Mouse (Mus musculus) R1 (cell line): ENCODE results near the gene Erich3.
A peak's percentile ranks its signal among the peaks of the same experiment; 100 is the strongest.

Source experiments
- DNase-seq: peaks from one replicate; pipeline ENCODE4 v3.0.0-alpha.2; 2018; ENCODE audit warnings: low read depth, low spot score

Erich3 gene

GRCm38 (mm10) chr3:154663545-154663944, at the start of gene Erich3:
Gene Erich3, plus strand, starts transcription at chr3:154663859.
- DNase-seq: no peak

GRCm38 (mm10) chr3:154614771-154615170, 48.9 kb upstream of the Erich3 start:
- DNase-seq: no peak

GRCm38 (mm10) chr3:154615304-154615703, 48.4 kb upstream of the Erich3 start:
- DNase-seq: no peak

DNA sequence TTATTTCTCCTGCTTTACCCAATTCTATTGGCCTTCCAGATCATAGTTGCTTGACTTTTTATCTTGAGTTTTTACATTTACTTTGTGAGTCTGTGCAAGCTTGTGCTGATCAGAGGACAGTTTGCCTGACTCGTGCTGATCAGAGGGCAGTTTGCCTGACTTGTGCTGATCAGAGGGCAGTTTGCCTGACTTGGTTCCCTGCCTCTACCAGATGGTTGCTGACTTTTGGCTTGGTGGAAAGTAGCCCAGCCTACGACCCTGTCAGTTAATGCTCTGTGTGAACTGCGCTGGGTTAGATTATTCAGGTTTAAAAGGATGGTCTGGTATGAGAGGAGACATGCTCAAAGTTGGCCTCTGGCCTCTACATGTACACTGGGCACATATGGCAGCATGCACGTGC, 47.6 kb upstream of the Erich3 start:
- DNase-seq: no peak

GRCm38 (mm10) chr3:154628284-154628683, 35.4 kb upstream of the Erich3 start:
- no peak for DNase-seq

DNA sequence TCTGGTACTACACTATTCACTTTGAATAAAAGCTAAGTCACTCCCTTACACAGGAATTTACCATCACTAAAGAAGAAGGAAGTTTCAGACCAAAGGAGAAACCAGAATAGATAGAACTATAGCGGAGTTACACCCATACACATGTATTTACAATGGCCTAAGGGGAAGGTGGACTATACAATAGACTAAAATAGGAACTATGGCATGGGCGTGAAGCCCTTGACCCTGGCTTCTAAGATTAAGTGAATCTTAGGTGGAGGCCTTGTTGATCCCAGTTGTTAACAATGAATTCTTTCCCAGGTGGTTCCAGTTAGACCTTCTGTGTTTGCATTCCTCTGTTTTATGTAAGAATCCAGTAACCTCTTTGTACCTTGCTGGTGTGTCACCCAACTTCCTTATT, 32.4 kb upstream of the Erich3 start:
- peak; percentile 65 for DNase-seq

DNA sequence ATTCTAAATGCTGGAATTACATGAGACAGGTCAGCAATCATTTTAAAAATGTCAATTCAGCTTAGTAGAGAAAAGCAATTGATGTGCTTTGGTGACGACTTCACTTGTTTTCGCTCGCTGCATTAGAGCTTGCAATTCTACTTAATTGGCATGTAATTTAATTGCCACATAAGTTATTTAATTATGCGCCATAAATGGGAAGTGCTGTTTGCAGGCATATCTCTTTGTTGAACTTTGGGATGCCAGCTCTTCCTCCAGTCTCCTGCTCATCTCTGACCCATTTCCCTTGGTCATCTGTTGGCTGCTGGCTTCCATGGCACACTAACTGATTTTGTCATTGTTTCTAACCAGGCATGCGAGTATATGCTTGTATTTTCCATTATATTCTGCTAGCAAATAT, 30.6 kb upstream of the Erich3 start:
- DNase-seq: no peak

- DNase-seq: peak; percentile 56
Observed at GRCm38 (mm10) chr3:154646638-154647442, 16.8 kb upstream of the Erich3 start.

DNA sequence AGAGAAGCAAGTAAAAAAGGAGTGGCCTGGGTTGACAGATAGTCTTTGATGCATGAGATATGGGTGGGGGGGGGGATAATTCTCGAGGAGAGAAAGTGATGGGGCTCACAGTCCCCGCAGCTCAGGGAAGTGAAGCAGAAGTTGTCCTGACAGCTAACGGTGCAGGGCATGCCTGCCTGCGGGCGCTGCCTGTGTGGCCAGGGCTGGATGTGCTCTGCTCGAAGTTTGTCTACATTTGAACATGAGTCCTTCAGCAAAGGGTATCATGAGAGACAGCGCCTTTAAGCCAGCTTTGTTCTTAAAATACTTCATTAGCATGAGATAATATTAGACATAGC, 16.2 kb upstream of the Erich3 start:
- DNase-seq: no peak

DNA sequence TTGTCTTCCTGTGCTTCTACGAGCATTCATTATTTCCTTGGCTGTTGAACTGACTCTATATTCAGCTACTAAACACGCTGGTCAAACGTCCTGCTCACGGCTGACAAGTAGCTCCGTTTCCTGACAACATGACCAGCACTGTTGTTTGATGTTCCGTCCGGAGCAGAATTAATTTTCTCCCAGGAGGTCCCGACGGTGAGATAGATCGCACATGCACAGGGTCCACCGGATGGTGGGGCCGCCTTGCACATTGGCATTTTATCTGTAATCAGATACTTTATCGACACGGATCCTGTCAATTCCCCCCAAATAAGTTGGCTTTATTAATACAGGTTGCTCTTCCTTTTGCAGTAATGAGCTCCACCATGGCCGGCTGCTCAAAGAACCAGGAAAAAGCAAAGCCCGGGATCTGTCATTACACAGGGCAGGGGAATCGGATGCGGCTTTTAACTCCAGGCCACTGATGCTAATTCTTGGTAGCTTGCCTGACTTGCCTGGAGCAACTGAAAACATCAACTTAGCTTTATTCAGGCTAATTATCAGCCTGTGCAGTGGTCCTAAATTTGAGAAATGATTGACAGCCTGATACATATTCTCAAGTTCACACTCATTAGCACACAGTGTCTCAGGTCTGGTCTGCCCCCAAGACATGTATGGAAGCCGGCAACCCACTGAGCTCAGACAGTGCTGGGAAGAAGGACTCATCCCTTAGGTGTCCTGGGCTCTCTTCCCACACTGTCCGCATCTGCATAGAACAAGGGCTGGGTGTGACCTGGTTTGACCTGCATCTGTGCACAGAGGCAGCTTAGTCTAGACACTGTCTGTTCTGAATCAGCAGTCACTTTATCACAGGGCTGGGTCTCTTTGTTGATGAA, 14.0 kb upstream of the Erich3 start:
- no peak for DNase-seq

GRCm38 (mm10) chr3:154651192-154651821, 12.4 kb upstream of the Erich3 start:
- DNase-seq: no peak

- peak; percentile 50 for DNase-seq
Observed at GRCm38 (mm10) chr3:154652581-154653420, 10.9 kb upstream of the Erich3 start.

DNA sequence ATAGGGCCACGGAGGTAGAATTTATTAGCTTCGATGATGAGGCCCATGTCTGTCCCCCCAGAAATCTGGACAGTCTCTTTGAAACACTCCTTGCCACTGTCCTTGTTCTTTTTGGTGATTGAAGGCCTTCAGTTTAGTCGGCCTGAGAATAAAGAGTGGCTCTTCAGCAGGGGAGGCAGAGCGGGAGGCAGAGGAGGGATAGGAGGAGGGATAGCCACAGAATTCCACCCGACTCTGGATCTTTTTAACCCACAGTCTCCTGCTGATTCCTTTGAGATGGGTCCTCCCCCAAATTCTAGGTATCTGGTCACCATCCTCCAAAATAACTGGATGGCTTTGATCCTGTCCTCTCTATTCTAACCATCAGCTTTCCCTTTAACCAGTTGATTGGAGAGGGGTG, 10.2 kb upstream of the Erich3 start:
- DNase-seq: no peak

- DNase-seq: no peak
Observed at GRCm38 (mm10) chr3:154654284-154654683, 9.4 kb upstream of the Erich3 start.

DNA sequence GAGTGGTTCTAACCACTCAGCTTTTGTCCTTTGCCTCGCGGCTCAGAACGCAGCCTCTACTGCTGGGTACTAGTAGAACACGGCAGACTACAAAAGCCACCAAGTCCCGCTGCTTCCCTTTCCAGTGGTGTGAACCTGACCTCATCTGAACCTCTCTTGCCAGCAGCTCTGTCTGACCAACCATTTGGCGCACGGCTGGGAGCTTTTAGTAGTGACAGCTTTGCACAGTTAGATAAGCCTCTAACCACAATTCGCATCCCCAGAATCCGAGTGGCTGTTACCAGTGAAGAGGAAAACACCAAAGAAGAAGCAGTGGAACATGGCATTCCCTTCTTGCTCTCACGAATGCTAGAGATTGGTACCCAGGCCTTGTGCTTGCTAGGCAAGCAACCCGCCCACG, 8.8 kb upstream of the Erich3 start:
- no peak for DNase-seq

- DNase-seq: no peak
Observed at GRCm38 (mm10) chr3:154655711-154656110, 7.9 kb upstream of the Erich3 start.

DNA sequence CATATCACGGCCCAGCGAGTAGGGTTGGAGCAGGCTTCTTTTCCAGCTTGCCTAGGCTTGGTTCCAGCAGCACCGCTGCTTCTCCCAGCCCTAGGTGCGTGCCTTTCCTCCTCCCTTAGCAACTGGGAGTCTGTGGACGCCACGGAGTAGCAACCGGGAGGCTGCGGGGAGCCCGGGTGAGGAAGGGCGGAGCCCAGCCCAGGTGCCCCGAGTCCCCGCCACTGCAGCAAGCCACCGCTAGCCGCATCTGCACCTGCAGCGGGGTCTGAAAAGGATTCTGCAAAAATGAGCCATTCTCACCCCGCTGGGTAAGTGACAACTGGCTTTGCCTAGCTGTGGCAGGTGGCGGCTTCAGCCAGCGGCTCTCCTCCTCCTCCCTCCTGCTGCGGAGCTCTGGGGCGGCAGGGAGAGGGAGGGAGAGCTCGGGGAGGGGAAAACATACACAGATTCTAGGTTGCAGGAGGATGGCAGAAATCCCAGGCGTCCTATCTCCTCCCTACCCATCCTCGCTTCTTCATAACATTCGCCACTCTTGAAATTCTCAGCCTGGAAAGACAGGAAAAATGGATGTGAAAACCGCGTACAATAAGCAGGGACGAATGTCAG, 420 bp downstream of the Erich3 start:
- DNase-seq: peak; percentile 56

DNA sequence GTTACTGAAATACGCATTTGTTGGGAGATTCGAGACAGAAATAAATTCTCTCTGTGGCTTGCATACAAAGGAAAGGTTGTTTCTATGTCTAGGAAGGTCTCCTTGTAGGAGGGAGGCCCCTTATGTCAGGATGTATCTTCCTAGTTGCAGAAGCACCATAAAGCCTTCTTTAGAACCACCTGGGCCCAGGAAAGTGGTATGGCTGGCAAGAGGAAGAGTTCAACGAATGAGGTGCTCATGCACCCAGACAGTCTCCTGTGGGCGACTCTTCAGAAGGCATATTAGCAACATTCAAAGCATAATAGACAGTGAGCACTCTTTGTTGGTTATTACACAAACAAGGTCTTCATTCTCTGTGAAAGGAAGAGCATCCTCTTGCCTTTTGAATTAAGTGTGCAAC, 977 bp downstream of the Erich3 start:
- no peak for DNase-seq

GRCm38 (mm10) chr3:154668485-154668884, 4.8 kb downstream of the Erich3 start:
- DNase-seq: no peak

DNA sequence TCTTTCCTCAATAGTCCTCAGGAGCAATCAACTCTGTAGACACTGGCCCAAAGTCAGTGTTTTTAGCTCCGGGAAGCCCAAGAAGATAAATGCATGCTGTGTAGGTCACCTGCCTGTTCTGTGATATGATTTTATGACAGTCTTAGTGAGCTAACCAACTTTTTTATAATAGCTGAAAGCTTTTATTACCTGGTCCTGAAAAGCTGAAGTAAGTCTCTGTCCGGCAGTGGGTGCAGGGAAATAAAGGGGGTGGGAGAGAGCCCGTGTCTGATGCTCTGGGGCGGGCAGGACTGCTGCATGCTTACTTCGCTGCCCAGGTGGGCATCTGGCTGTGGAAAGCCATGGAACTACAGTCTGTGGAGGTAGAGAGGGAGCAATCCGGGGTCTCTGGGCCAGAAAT, 6.9 kb downstream of the Erich3 start:
- no peak for DNase-seq

DNA sequence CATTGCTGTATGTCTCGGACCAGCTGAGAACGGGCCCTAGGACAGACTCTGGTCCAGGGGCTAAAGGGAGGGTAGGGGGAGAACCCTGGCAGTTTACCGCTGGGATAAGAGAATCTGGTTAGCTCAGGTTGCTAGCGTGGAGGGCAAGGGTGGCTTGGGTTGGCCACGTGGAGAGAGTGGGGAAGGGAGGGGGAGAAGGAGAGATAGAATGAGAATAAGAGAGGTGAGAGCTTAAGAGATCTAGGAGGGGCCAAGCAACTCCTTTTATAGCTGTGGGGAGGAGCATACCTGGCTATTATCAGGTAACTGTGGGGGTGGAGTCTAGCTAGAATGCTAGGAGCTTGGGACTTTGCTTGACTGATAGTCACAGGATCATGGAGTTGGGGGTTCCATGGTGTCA, 7.4 kb downstream of the Erich3 start:
- no peak for DNase-seq
